Mouse (Mus musculus): ENCODE results near the gene Tlx2. TPM values are rescaled to one million over a fixed set of nuclear protein-coding genes. Genes with fewer than 3 reads are reported as not detected.

The Tlx2 gene
- total and polyA plus RNA-seq, 3 experiments, result not detected

DNA sequence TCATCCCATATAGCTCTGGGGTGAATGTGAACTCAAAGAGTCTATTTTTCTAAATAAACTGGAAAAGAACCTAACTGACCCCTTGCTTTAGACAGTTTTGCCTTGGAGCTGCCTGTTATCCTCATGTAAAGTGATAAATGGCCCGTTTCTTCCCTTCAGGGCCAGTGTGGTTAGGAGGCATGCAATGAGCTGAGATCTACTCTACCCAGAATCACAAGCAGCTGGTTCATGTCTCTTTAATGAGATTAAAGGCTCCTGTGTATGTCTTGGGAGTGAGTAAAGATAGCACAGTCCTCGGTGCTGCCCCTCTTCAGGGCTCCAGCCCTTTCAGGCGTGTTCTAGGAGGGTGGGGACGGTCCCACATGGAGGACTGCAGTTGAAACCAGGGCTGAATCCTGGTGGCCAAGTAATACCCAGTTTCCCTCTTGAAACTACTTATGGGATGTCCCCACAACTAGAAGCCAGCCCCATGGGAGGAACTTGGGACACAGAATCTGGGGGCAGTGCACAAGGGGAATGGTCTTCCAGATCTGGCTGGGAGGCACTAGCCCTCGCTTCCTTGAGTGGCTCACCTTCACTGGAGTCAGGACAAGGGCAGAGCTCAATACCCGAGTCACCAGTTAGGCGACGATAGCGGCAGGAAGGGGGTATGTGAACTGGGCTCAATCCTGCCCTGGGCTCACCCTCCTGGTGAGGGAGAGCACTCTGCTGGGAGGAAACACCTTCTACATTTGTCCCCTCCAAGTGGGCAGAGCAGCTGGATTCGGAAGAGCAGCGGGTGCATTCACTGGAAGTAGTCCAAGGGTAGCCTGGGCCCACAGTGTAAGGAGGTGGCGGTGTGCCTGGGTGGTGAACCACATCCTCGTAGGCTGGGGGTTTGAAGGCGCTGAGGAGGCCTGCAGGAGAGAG, 49.0 kb upstream of the Tlx2 start:
- peaks cover 20% of the 10 kb centered on the region for H3K79me2 ChIP-seq (replicated peaks; ENCODE audit: control insufficient read depth, extremely low read depth, insufficient read depth, poor library complexity, severe bottlenecking)
- in situ Hi-C loops (cut with MboI; ENCODE audit: low pct_ligation_motif_present, low pct_unique_long_range_greater_than_20kb, low sequenced_read_pairs) (loop anchor here (5.0 kb wide), 1 partner anchor 38 kb away; the partner anchor contains the start of genes 1700003E16Rik and Wdr54), dilution Hi-C loops (cut with MboI; ENCODE audit: extremely low pct_ligation_motif_present, extremely low pct_unique_long_range_greater_than_20kb, low sequenced_read_pairs) (no loop called here)
- H3K9me3 ChIP-seq (replicated peaks; ENCODE audit: low read length), result no peaks in the 10 kb centered on the region
- H3K27me3 ChIP-seq (replicated peaks), result no peaks in the 10 kb centered on the region
- H3K36me3 ChIP-seq (replicated peaks in 1 of 2; ENCODE audit: control insufficient read depth in 1 of 2, insufficient read depth in 1 of 2, low read length in 1 of 2), result peaks cover 18 to 38% of the 10 kb centered on the region in 2 experiments
- H3K27ac ChIP-seq (ENCODE audit: insufficient read depth, low read depth), result no peak overlapping the region
- no peak overlapping the region for H3K9ac ChIP-seq (ENCODE audit: insufficient read depth, low read depth)
- TF ChIP-seq RAD21 (IDR thresholded peaks at IDR 0.05; ENCODE audit: low read depth, low read length) (no peak), POLR2A (IDR thresholded peaks at IDR 0.05; ENCODE audit: low read depth, low read length) (0 out of 2 replicates have a peak, but pooled peaks have one; percentile 18), POLR2AphosphoS2 (IDR thresholded peaks at IDR 0.05; ENCODE audit: low read depth, low read length) (peak; percentile 65; the same call in 1 of the 2 replicates)
- H3K4me3 ChIP-seq (replicated peaks in 1 of 3; ENCODE audit: low read depth in 2 of 3, low read length in 2 of 3, poor library complexity in 1 of 3), result no peak overlapping the region
- DNase-seq (ENCODE audit: extremely low read depth), result peak; percentile 65
- H3K4me1 ChIP-seq (ENCODE audit: control insufficient read depth in 1 of 2, insufficient read depth in 2 of 2), result peaks cover 29 to 77% of the 10 kb centered on the region in 2 experiments
- no peak overlapping the region for H3K4me2 ChIP-seq (ENCODE audit: insufficient read depth, low read depth, poor library complexity, severe bottlenecking)

GRCm38 (mm10) chr6:83118369-83118768, 48.3 kb upstream of the Tlx2 start:
- no peak overlapping the region for H3K4me3 ChIP-seq (replicated peaks in 1 of 3; ENCODE audit: low read depth in 2 of 3, low read length in 2 of 3, poor library complexity in 1 of 3)
- H3K4me1 ChIP-seq (ENCODE audit: control insufficient read depth in 1 of 2, insufficient read depth in 2 of 2), result peaks cover 30 to 78% of the 10 kb centered on the region in 2 experiments
- peaks cover 18 to 35% of the 10 kb centered on the region in 2 experiments for H3K36me3 ChIP-seq (replicated peaks in 1 of 2; ENCODE audit: control insufficient read depth in 1 of 2, insufficient read depth in 1 of 2, low read length in 1 of 2)
- in situ Hi-C loops (cut with MboI; ENCODE audit: low pct_ligation_motif_present, low pct_unique_long_range_greater_than_20kb, low sequenced_read_pairs), result loop anchor here (5.0 kb wide), 1 partner anchor 39 kb away; the partner anchor contains the start of genes 1700003E16Rik and Wdr54
- TF ChIP-seq CHD2 (IDR thresholded peaks at IDR 0.05; ENCODE audit: low read length) (0 out of 2 replicates have a peak, but pooled peaks have one; percentile 16), TCF12 (IDR thresholded peaks at IDR 0.05; ENCODE audit: low read depth, low read length) (no peak)
- no peaks in the 10 kb centered on the region for H3K27me3 ChIP-seq (replicated peaks)
- dilution Hi-C loops (cut with MboI; ENCODE audit: extremely low pct_ligation_motif_present, extremely low pct_unique_long_range_greater_than_20kb, low sequenced_read_pairs), result no loop called here
- H3K27ac ChIP-seq (ENCODE audit: insufficient read depth, low read depth), result no peak overlapping the region
- peaks cover 22% of the 10 kb centered on the region for H3K79me2 ChIP-seq (replicated peaks; ENCODE audit: control insufficient read depth, extremely low read depth, insufficient read depth, poor library complexity, severe bottlenecking)
- H3K9ac ChIP-seq (ENCODE audit: insufficient read depth, low read depth), result no peak overlapping the region
- H3K9me3 ChIP-seq (replicated peaks; ENCODE audit: low read length), result no peaks in the 10 kb centered on the region
- H3K4me2 ChIP-seq (ENCODE audit: insufficient read depth, low read depth, poor library complexity, severe bottlenecking), result no peak overlapping the region
- DNase-seq (ENCODE audit: extremely low read depth), result no peak

- in situ Hi-C loops (cut with MboI; ENCODE audit: low pct_ligation_motif_present, low pct_unique_long_range_greater_than_20kb, low sequenced_read_pairs) (loop anchor here (5.0 kb wide), 1 partner anchor 40 kb away; the partner anchor contains the start of genes 1700003E16Rik and Wdr54), dilution Hi-C loops (cut with MboI; ENCODE audit: extremely low pct_ligation_motif_present, extremely low pct_unique_long_range_greater_than_20kb, low sequenced_read_pairs) (no loop called here)
- no peaks in the 10 kb centered on the region for H3K27me3 ChIP-seq (replicated peaks)
- no peak for TF ChIP-seq EP300 (IDR thresholded peaks at IDR 0.05; ENCODE audit: low read length)
- TF ChIP-seq NELFE (IDR thresholded peaks at IDR 0.05; ENCODE audit: low read depth, low read length), result no peak
- TF ChIP-seq ZMIZ1 (IDR thresholded peaks at IDR 0.05; ENCODE audit: low read depth, low read length), result no peak
- TF ChIP-seq TCF12 (IDR thresholded peaks at IDR 0.05; ENCODE audit: low read depth, low read length), result no peak
- TF ChIP-seq RCOR1 (conservative IDR thresholded peaks at IDR 0.05; ENCODE audit: low read depth, low read length), result no peak
- TF ChIP-seq MAFK (IDR thresholded peaks at IDR 0.05; ENCODE audit: insufficient replicate concordance, low read length), result no peak
- TF ChIP-seq SIN3A (IDR thresholded peaks at IDR 0.05; ENCODE audit: low read length), result no peak
- no peak for TF ChIP-seq NRF1 (IDR thresholded peaks at IDR 0.05; ENCODE audit: low read depth, low read length)
- no peak for TF ChIP-seq USF2 (conservative IDR thresholded peaks at IDR 0.05; ENCODE audit: low read depth, low read length)
- TF ChIP-seq PAX5 (IDR thresholded peaks at IDR 0.05; ENCODE audit: low read length), result no peak
- no peak for TF ChIP-seq HCFC1 (IDR thresholded peaks at IDR 0.05; ENCODE audit: low read depth, low read length)
- TF ChIP-seq JUN (IDR thresholded peaks at IDR 0.05; ENCODE audit: insufficient read depth, low read depth, low read length), result no peak
- TF ChIP-seq ZKSCAN1 (IDR thresholded peaks at IDR 0.05; ENCODE audit: borderline replicate concordance, low read depth, low read length), result no peak
- no peak for TF ChIP-seq ZC3H11A (IDR thresholded peaks at IDR 0.05; ENCODE audit: low read depth, low read length)
- TF ChIP-seq USF1 (IDR thresholded peaks at IDR 0.05; ENCODE audit: low read depth, low read length), result no peak
- TF ChIP-seq JUND (conservative IDR thresholded peaks at IDR 0.05; ENCODE audit: low read depth, low read length), result no peak
- no peak for TF ChIP-seq MYC (IDR thresholded peaks at IDR 0.05; ENCODE audit: low read depth, low read length)
- TF ChIP-seq CHD2 (IDR thresholded peaks at IDR 0.05; ENCODE audit: low read length), result no peak
- H3K27ac ChIP-seq (ENCODE audit: insufficient read depth, low read depth), result no peak overlapping the region
- H3K9me3 ChIP-seq (replicated peaks; ENCODE audit: low read length), result no peaks in the 10 kb centered on the region
- peaks cover 22% of the 10 kb centered on the region for H3K79me2 ChIP-seq (replicated peaks; ENCODE audit: control insufficient read depth, extremely low read depth, insufficient read depth, poor library complexity, severe bottlenecking)
- H3K36me3 ChIP-seq (replicated peaks in 1 of 2; ENCODE audit: control insufficient read depth in 1 of 2, insufficient read depth in 1 of 2, low read length in 1 of 2), result peaks cover 15 to 30% of the 10 kb centered on the region in 2 experiments
- DNase-seq (ENCODE audit: extremely low read depth), result no peak
- H3K4me3 ChIP-seq (replicated peaks in 1 of 3; ENCODE audit: low read depth in 2 of 3, low read length in 2 of 3, poor library complexity in 1 of 3), result no peak overlapping the region
- no peak overlapping the region for H3K4me2 ChIP-seq (ENCODE audit: insufficient read depth, low read depth, poor library complexity, severe bottlenecking)
- no peak overlapping the region for H3K9ac ChIP-seq (ENCODE audit: insufficient read depth, low read depth)
- peaks cover 30 to 74% of the 10 kb centered on the region in 2 experiments for H3K4me1 ChIP-seq (ENCODE audit: control insufficient read depth in 1 of 2, insufficient read depth in 2 of 2)
These were observed 47.5 kb upstream of the Tlx2 start for GRCm38 (mm10) chr6:83117616-83118015.

Measured in CH12.LX (cell line).